Mouse (Mus musculus): ENCODE results near the gene Zfp366. TPM values are rescaled to one million over a fixed set of nuclear protein-coding genes. Genes with fewer than 3 reads are reported as not detected.

Zfp366 gene
- polyA plus RNA-seq, 1 experiment: not detected

DNA sequence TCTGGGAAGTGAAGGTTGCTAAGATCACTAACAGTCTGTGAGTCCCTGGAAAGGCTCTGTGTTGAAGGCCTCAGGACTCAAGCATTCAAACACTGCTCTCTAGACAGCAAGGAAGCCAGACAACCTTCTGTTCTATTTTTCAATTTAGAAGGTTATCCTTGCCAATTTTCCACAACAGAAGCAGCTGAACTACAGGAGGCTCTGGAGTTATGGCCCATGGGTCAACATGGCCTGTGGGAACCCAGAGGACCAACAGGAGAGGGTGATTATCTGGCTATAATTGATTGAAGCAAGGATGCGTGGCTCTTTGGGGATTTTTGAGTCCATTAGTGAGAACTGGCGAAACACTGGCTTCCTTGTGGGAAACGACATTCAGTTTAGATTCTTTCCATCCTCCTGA is 48.7 kb downstream of the Zfp366 start:
- H3K27me3 ChIP-seq (ENCODE audit: control insufficient read depth, insufficient read depth, low read length, poor library complexity, severe bottlenecking): no peaks in the 10 kb centered on the region
- no peaks in the 10 kb centered on the region for H3K36me3 ChIP-seq (ENCODE audit: control insufficient read depth, insufficient read depth, low read length, poor library complexity, severe bottlenecking)
- H3K9ac ChIP-seq (ENCODE audit: low read depth, poor library complexity, severe bottlenecking): no peak overlapping the region
- no peaks in the 10 kb centered on the region for H3K9me3 ChIP-seq (replicated peaks; ENCODE audit: control insufficient read depth, insufficient read depth, low read length, poor library complexity, severe bottlenecking)
- no peak overlapping the region for H3K27ac ChIP-seq (ENCODE audit: insufficient read depth, low read length)
- H3K4me1 ChIP-seq (ENCODE audit: control insufficient read depth, insufficient read depth, low read length): no peaks in the 10 kb centered on the region
- no peak for TF ChIP-seq CTCF (IDR thresholded peaks at IDR 0.05; ENCODE audit: low read depth, low read length)
- no peak for TF ChIP-seq EP300 (IDR thresholded peaks at IDR 0.05; ENCODE audit: insufficient read depth, low read depth, low read length)
- TF ChIP-seq POLR2A (IDR thresholded peaks at IDR 0.05; ENCODE audit: insufficient read depth, low read length): no peak
- no peak overlapping the region for H3K4me3 ChIP-seq (ENCODE audit: low read depth, low read length)

GRCm38 (mm10) chr13:99233956-99234355 is 49.3 kb downstream of the Zfp366 start:
- H3K9ac ChIP-seq (ENCODE audit: low read depth, poor library complexity, severe bottlenecking): no peak overlapping the region
- no peak for TF ChIP-seq POLR2A (IDR thresholded peaks at IDR 0.05; ENCODE audit: insufficient read depth, low read length)
- TF ChIP-seq EP300 (IDR thresholded peaks at IDR 0.05; ENCODE audit: insufficient read depth, low read depth, low read length): no peak
- TF ChIP-seq CTCF (IDR thresholded peaks at IDR 0.05; ENCODE audit: low read depth, low read length): no peak
- H3K9me3 ChIP-seq (replicated peaks; ENCODE audit: control insufficient read depth, insufficient read depth, low read length, poor library complexity, severe bottlenecking): no peaks in the 10 kb centered on the region
- H3K4me1 ChIP-seq (ENCODE audit: control insufficient read depth, insufficient read depth, low read length): no peaks in the 10 kb centered on the region
- no peaks in the 10 kb centered on the region for H3K27me3 ChIP-seq (ENCODE audit: control insufficient read depth, insufficient read depth, low read length, poor library complexity, severe bottlenecking)
- no peak overlapping the region for H3K27ac ChIP-seq (ENCODE audit: insufficient read depth, low read length)
- H3K36me3 ChIP-seq (ENCODE audit: control insufficient read depth, insufficient read depth, low read length, poor library complexity, severe bottlenecking): no peaks in the 10 kb centered on the region
- H3K4me3 ChIP-seq (ENCODE audit: low read depth, low read length): no peak overlapping the region

DNA sequence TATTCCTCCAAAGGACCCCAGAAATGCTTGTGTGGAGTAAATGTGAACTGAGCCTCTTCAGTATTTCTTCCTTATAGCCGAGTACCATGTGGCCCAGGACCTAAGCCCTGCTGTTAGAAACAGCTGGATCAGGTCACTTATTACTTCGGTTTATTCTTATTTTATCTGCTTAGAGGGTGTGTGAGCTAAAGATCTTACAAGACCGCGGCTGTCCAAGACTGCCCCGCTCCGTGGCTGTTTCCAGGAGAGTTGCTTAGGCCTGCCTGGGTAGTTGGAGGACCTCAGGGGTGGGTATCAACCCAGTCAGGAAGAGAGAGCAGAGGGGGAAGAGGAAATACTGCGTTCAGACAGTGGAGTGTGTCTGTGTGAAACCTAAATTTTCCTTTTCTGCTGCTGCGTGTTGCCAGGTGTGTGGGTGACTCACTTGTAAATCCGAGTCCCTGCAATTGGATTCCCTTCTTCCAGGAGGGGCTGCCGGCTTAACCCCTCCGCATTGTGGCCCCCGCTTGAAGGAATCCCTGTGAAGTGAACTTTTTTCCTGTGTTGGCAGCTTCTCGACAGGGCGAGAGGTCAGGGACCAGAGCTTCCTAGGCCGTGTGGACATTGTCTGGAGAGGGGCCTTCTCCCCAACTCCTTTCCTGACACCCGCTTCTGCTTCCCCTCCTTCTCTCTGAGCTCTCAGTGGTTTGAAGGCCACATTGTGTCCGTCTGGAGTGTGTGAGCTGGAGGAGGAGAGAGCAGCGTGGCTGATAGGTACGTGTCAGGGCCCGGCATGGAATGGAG is 51.0 kb downstream of the Zfp366 start:
- no peak overlapping the region for H3K27ac ChIP-seq (ENCODE audit: insufficient read depth, low read length)
- H3K4me3 ChIP-seq (ENCODE audit: low read depth, low read length): no peak overlapping the region
- H3K27me3 ChIP-seq (ENCODE audit: control insufficient read depth, insufficient read depth, low read length, poor library complexity, severe bottlenecking): no peaks in the 10 kb centered on the region
- no peaks in the 10 kb centered on the region for H3K9me3 ChIP-seq (replicated peaks; ENCODE audit: control insufficient read depth, insufficient read depth, low read length, poor library complexity, severe bottlenecking)
- no peak overlapping the region for H3K9ac ChIP-seq (ENCODE audit: low read depth, poor library complexity, severe bottlenecking)
- H3K4me1 ChIP-seq (ENCODE audit: control insufficient read depth, insufficient read depth, low read length): no peaks in the 10 kb centered on the region
- no peak for TF ChIP-seq POLR2A (IDR thresholded peaks at IDR 0.05; ENCODE audit: insufficient read depth, low read length)
- TF ChIP-seq CTCF (IDR thresholded peaks at IDR 0.05; ENCODE audit: low read depth, low read length): no peak
- no peak for TF ChIP-seq EP300 (IDR thresholded peaks at IDR 0.05; ENCODE audit: insufficient read depth, low read depth, low read length)
- H3K36me3 ChIP-seq (ENCODE audit: control insufficient read depth, insufficient read depth, low read length, poor library complexity, severe bottlenecking): no peaks in the 10 kb centered on the region

- Histone ChIP-seq H3K4me3 (ENCODE audit: low read depth, low read length) (no peak overlapping the region), H3K27me3 (ENCODE audit: control insufficient read depth, insufficient read depth, low read length, poor library complexity, severe bottlenecking) (no peaks in the 10 kb centered on the region), H3K9me3 (replicated peaks; ENCODE audit: control insufficient read depth, insufficient read depth, low read length, poor library complexity, severe bottlenecking) (no peaks in the 10 kb centered on the region), H3K9ac (ENCODE audit: low read depth, poor library complexity, severe bottlenecking) (no peak overlapping the region), H3K27ac (ENCODE audit: insufficient read depth, low read length) (no peak overlapping the region), H3K4me1 (ENCODE audit: control insufficient read depth, insufficient read depth, low read length) (no peaks in the 10 kb centered on the region), H3K36me3 (ENCODE audit: control insufficient read depth, insufficient read depth, low read length, poor library complexity, severe bottlenecking) (no peaks in the 10 kb centered on the region)
- TF ChIP-seq POLR2A (IDR thresholded peaks at IDR 0.05; ENCODE audit: insufficient read depth, low read length) (no peak), CTCF (IDR thresholded peaks at IDR 0.05; ENCODE audit: low read depth, low read length) (no peak), EP300 (IDR thresholded peaks at IDR 0.05; ENCODE audit: insufficient read depth, low read depth, low read length) (no peak)
Observed at GRCm38 (mm10) chr13:99236222-99236621, 51.6 kb downstream of the Zfp366 start.

DNA sequence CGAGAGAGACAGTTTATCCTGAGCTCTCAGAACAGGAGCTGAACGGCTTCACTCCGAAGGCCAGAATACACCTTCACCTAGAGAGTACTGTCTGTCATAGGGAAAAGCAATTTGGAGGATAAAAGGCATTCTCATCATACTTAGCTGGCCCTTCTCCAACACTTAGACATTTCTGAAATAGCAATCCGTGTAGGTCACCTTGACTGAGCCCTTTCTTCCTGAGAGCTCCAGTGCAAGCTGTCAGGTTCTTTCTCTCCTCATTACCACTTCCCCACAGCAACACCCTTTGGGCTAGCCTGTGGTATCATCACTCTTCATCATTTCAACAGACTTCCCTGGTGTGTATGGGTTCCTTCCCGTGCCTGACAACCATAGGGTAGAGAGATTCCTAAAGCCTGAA is 52.5 kb downstream of the Zfp366 start:
- Histone ChIP-seq H3K27me3 (ENCODE audit: control insufficient read depth, insufficient read depth, low read length, poor library complexity, severe bottlenecking) (no peaks in the 10 kb centered on the region), H3K4me3 (ENCODE audit: low read depth, low read length) (no peak overlapping the region), H3K27ac (ENCODE audit: insufficient read depth, low read length) (no peak overlapping the region), H3K36me3 (ENCODE audit: control insufficient read depth, insufficient read depth, low read length, poor library complexity, severe bottlenecking) (no peaks in the 10 kb centered on the region), H3K4me1 (ENCODE audit: control insufficient read depth, insufficient read depth, low read length) (no peaks in the 10 kb centered on the region), H3K9ac (ENCODE audit: low read depth, poor library complexity, severe bottlenecking) (no peak overlapping the region), H3K9me3 (replicated peaks; ENCODE audit: control insufficient read depth, insufficient read depth, low read length, poor library complexity, severe bottlenecking) (no peaks in the 10 kb centered on the region)
- TF ChIP-seq CTCF (IDR thresholded peaks at IDR 0.05; ENCODE audit: low read depth, low read length) (no peak), EP300 (IDR thresholded peaks at IDR 0.05; ENCODE audit: insufficient read depth, low read depth, low read length) (no peak), POLR2A (IDR thresholded peaks at IDR 0.05; ENCODE audit: insufficient read depth, low read length) (no peak)

DNA sequence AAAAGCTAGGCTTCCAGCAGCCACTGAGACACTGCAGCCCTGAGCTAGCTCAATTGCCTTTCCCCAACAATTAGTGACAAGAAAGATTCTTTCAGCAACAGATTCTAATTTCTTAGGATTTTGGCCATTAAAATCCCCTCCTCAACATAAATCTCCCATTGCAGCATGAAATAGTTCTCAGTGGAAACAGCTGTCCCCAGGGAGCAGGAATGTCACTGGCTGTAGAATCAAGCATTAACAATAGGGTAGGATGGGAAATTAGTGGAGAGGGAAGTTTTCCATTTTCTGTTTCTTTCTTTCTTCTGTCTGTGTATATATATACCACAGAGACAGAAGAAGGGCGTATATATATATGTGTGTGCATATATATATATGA is 53.2 kb downstream of the Zfp366 start:
- Histone ChIP-seq H3K9ac (ENCODE audit: low read depth, poor library complexity, severe bottlenecking) (no peak overlapping the region), H3K27me3 (ENCODE audit: control insufficient read depth, insufficient read depth, low read length, poor library complexity, severe bottlenecking) (no peaks in the 10 kb centered on the region), H3K4me1 (ENCODE audit: control insufficient read depth, insufficient read depth, low read length) (no peaks in the 10 kb centered on the region), H3K4me3 (ENCODE audit: low read depth, low read length) (no peak overlapping the region), H3K36me3 (ENCODE audit: control insufficient read depth, insufficient read depth, low read length, poor library complexity, severe bottlenecking) (no peaks in the 10 kb centered on the region), H3K9me3 (replicated peaks; ENCODE audit: control insufficient read depth, insufficient read depth, low read length, poor library complexity, severe bottlenecking) (no peaks in the 10 kb centered on the region), H3K27ac (ENCODE audit: insufficient read depth, low read length) (no peak overlapping the region)
- TF ChIP-seq POLR2A (IDR thresholded peaks at IDR 0.05; ENCODE audit: insufficient read depth, low read length) (no peak), CTCF (IDR thresholded peaks at IDR 0.05; ENCODE audit: low read depth, low read length) (no peak), EP300 (IDR thresholded peaks at IDR 0.05; ENCODE audit: insufficient read depth, low read depth, low read length) (no peak)

All from ES-Bruce4 (cell line).